Mouse (Mus musculus) ovary, postnatal 10 days (tissue): Measurements from ENCODE around the gene Cdcp2.
"Not testable (repeated sequence)": the region's sequence is repeated elsewhere in the genome, so short reads cannot be mapped to it uniquely, and the experiment has no call there.

Source experiments
- DNase-seq: peaks from one replicate; pipeline ENCODE4 v3.0.0; 2022; ENCODE audit warnings: low spot score

The Cdcp2 gene

GRCm38 (mm10) chr4:107091696-107092095 is 5.0 kb upstream of the Cdcp2 start:
- DNase-seq = no peak

- DNase-seq = no peak
Measured at GRCm38 (mm10) chr4:107094484-107095187, 2.1 kb upstream of the Cdcp2 start.

GRCm38 (mm10) chr4:107096043-107096442 is 648 bp upstream of the Cdcp2 start:
- DNase-seq = no peak

- DNase-seq = no peak
Measured at GRCm38 (mm10) chr4:107097871-107098270, 1.2 kb downstream of the Cdcp2 start.

GRCm38 (mm10) chr4:107098375-107098774 is 1.7 kb downstream of the Cdcp2 start:
- DNase-seq = no peak

- DNase-seq = no peak
Measured at GRCm38 (mm10) chr4:107098791-107099525, 2.3 kb downstream of the Cdcp2 start.

- no peak for DNase-seq
Measured at GRCm38 (mm10) chr4:107102220-107102619, 5.5 kb downstream of the Cdcp2 start.

- no peak for DNase-seq
Measured at GRCm38 (mm10) chr4:107106777-107107176, 10.1 kb downstream of the Cdcp2 start.

GRCm38 (mm10) chr4:107108291-107108731 is 11.6 kb downstream of the Cdcp2 start:
- DNase-seq = no peak

GRCm38 (mm10) chr4:107109181-107109580 is 12.5 kb downstream of the Cdcp2 start:
- DNase-seq = not testable (repeated sequence)

GRCm38 (mm10) chr4:107114278-107114677 is 17.6 kb downstream of the Cdcp2 start:
- no peak for DNase-seq

- DNase-seq = no peak
Measured at GRCm38 (mm10) chr4:107117741-107118385, 21.2 kb downstream of the Cdcp2 start.

GRCm38 (mm10) chr4:107119056-107119455 is 22.4 kb downstream of the Cdcp2 start:
- no peak for DNase-seq

GRCm38 (mm10) chr4:107120676-107121075 is 24.0 kb downstream of the Cdcp2 start:
- no peak for DNase-seq

GRCm38 (mm10) chr4:107121165-107121943 is 24.7 kb downstream of the Cdcp2 start:
- DNase-seq = no peak

GRCm38 (mm10) chr4:107124376-107124775 is 27.7 kb downstream of the Cdcp2 start:
- no peak for DNase-seq

- no peak for DNase-seq
Measured at GRCm38 (mm10) chr4:107125101-107125500, 28.4 kb downstream of the Cdcp2 start.

- no peak for DNase-seq
Measured at GRCm38 (mm10) chr4:107126389-107126788, 29.7 kb downstream of the Cdcp2 start.

GRCm38 (mm10) chr4:107126891-107127524 is 30.3 kb downstream of the Cdcp2 start:
- no peak for DNase-seq

GRCm38 (mm10) chr4:107127901-107128669 is 31.4 kb downstream of the Cdcp2 start:
- DNase-seq = no peak

- DNase-seq = no peak
Measured at GRCm38 (mm10) chr4:107129373-107129772, 32.7 kb downstream of the Cdcp2 start.
